Mouse (Mus musculus) bone marrow macrophage, adult 2 months (primary cell): ENCODE data around the gene Rit1.

Experiments used
- CTCF ChIP-seq: IDR thresholded peaks from 2 replicates; pipeline ENCODE4 v1.5.1; 2012; ENCODE audit warnings: low read depth, mild to moderate bottlenecking, low read length, moderate library complexity
- POLR2A ChIP-seq: IDR thresholded peaks from 2 replicates; pipeline ENCODE4 v1.6.1; 2012; ENCODE audit warnings: mild to moderate bottlenecking, low read depth, low read length, borderline replicate concordance

GRCm38 (mm10) chr3:88677399-88677798 is 39.2 kb upstream of the Rit1 start:
- TF ChIP-seq CTCF (no peak), POLR2A (no peak)
